18 mouse cellular contexts compared by ENCODE assay signal in the genomic region with DNA sequence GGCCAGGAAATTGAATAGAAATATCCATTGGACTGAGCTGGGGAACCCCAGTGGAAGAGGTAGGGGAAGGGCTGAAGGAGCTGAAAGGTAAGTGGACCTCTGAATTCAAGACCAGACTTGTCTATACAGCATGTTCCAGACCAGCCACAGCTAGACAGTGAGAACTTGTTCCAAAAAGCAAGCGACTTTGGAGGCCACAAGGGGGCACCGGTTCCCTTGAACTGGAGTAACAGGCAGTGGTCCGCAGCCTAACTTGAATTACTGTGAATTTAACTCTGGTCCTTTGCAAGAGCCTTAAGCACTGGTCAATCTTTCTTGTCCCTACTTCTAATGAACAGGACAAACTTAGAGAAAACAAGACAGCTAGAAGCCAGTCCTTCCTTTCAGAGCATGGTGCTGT. TPM values are rescaled to one million over a fixed set of nuclear protein-coding genes. Genes with fewer than 3 reads are reported as not detected.
DNase-seq lines count a peak whose midpoint lies in the region; ATAC-seq and TF ChIP-seq lines count a peak whose summit lies in the region.
"Had no signal": no experiment of that assay in that cellular context is flagged by ENCODE, and none has a peak within 500 bp of the region (broad histone marks: within the 10 kb centered on the region; RNA-seq: fewer than 3 reads in every experiment).

No protein-coding gene starts in this region.

- ATAC-seq in hindbrain, embryonic 11.5 days (ENCODE audit: low FRiP score): no peak
- ATAC-seq in hindbrain, postnatal 0 days: no peak
- ATAC-seq in lung, postnatal 0 days: no peak
- no peak for ATAC-seq in Patski

- no peaks in the 10 kb centered on the region for H3K27me3 ChIP-seq in hindbrain, embryonic 11.5 days (ENCODE audit: control insufficient read depth, insufficient read depth, low read length)
- no peaks in the 10 kb centered on the region for H3K27me3 ChIP-seq in hindbrain, postnatal 0 days (ENCODE audit: insufficient read depth, low read length)
- no peaks in the 10 kb centered on the region for H3K27me3 ChIP-seq in lung, postnatal 0 days (replicated peaks; ENCODE audit: insufficient read depth, low read length)
- H3K27me3 ChIP-seq in Patski: no peaks in the 10 kb centered on the region
- no peaks in the 10 kb centered on the region for H3K27me3 ChIP-seq in limb, embryonic 10.5 days (ENCODE audit: low read depth, poor library complexity, severe bottlenecking)
- H3K27me3 ChIP-seq: limb, embryonic 13.5 days; megakaryocyte, embryonic 14.5 days; neural tube, embryonic 13.5 days had no signal

- no peak overlapping the region for H3K9ac ChIP-seq in hindbrain, embryonic 11.5 days (ENCODE audit: low read depth, low read length)
- no peak overlapping the region for H3K9ac ChIP-seq in hindbrain, postnatal 0 days (replicated peaks; ENCODE audit: low read length)
- H3K9ac ChIP-seq in lung, postnatal 0 days (replicated peaks; ENCODE audit: low read depth): no peak overlapping the region
- H3K9ac ChIP-seq: limb, embryonic 13.5 days; neural tube, embryonic 13.5 days had no signal

- H3K36me3 ChIP-seq in hindbrain, embryonic 11.5 days (ENCODE audit: control insufficient read depth, insufficient read depth, low read length): no peaks in the 10 kb centered on the region
- H3K36me3 ChIP-seq in hindbrain, postnatal 0 days (ENCODE audit: insufficient read depth, low read length): no peaks in the 10 kb centered on the region
- H3K36me3 ChIP-seq in lung, postnatal 0 days (ENCODE audit: insufficient read depth, low read length): no peaks in the 10 kb centered on the region
- H3K36me3 ChIP-seq in limb, embryonic 10.5 days: no peaks in the 10 kb centered on the region
- H3K36me3 ChIP-seq: G1E; limb, embryonic 13.5 days; neural tube, embryonic 13.5 days had no signal

- peak; percentile 13 for DNase-seq in hindbrain, embryonic 11.5 days (ENCODE audit: low spot score)
- no peak for DNase-seq in hindbrain, postnatal 0 days (ENCODE audit: low spot score)
- no peak for DNase-seq in lung, postnatal 0 days (ENCODE audit: low spot score)
- DNase-seq in lung, postnatal 25 days (ENCODE audit: low spot score): no peak
- DNase-seq in Patski (ENCODE audit: low read depth, low spot score): no peak
- peak; percentile 41 for DNase-seq in limb, embryonic 10.5 days (ENCODE audit: low spot score)
- DNase-seq in layer of hippocampus, postnatal 14 days (ENCODE audit: low spot score in 2 of 2): no peak
- DNase-seq in MN1 (ENCODE audit: low spot score): no peak
- DNase-seq: adrenal gland, adult 2 months; gastrocnemius, postnatal 36 days; right cerebral cortex, postnatal 25 days; thymus, adult 18-20 months had no signal

- CTCF ChIA-PET in Patski (lab: Charles Lee): no interaction called here

- in situ Hi-C loops in Patski (cut with MboI; ENCODE audit: low pct_unique_long_range_greater_than_20kb): no loop called here

- WGBS in hindbrain, embryonic 11.5 days: 55% methylated on average over 3 of the region's 3 CpGs
- 50% methylated on average over 3 of the region's 3 CpGs for WGBS in hindbrain, postnatal 0 days
- WGBS in lung, postnatal 0 days: 57% methylated on average over 3 of the region's 3 CpGs
- WGBS in limb, embryonic 10.5 days: 49% methylated on average over 3 of the region's 3 CpGs

- no peak overlapping the region for H3K27ac ChIP-seq in hindbrain, embryonic 11.5 days (ENCODE audit: low read depth, low read length)
- H3K27ac ChIP-seq in hindbrain, postnatal 0 days: no peak overlapping the region
- H3K27ac ChIP-seq in lung, postnatal 0 days (ENCODE audit: low read length): no peak overlapping the region
- no peak overlapping the region for H3K27ac ChIP-seq in limb, embryonic 10.5 days
- H3K27ac ChIP-seq: limb, embryonic 13.5 days; neural tube, embryonic 13.5 days had no signal

- no peaks in the 10 kb centered on the region for H3K4me1 ChIP-seq in hindbrain, embryonic 11.5 days (replicated peaks; ENCODE audit: control insufficient read depth, insufficient read depth, low read length)
- H3K4me1 ChIP-seq in hindbrain, postnatal 0 days (ENCODE audit: insufficient read depth, low read length): no peaks in the 10 kb centered on the region
- H3K4me1 ChIP-seq in lung, postnatal 0 days (ENCODE audit: insufficient read depth, low read depth, low read length): no peaks in the 10 kb centered on the region
- H3K4me1 ChIP-seq in limb, embryonic 10.5 days: no peaks in the 10 kb centered on the region
- H3K4me1 ChIP-seq: limb, embryonic 13.5 days; megakaryocyte, embryonic 14.5 days; neural tube, embryonic 13.5 days had no signal

- POLR2A ChIA-PET in Patski (lab: Charles Lee): no interaction called here

- no peak for TF ChIP-seq EP300 in lung, postnatal 0 days (IDR thresholded peaks at IDR 0.05)

- H3K4me3 ChIP-seq in hindbrain, embryonic 11.5 days (ENCODE audit: low read depth, low read length): no peak overlapping the region
- H3K4me3 ChIP-seq in hindbrain, postnatal 0 days (ENCODE audit: low read length): no peak overlapping the region
- no peak overlapping the region for H3K4me3 ChIP-seq in lung, postnatal 0 days (ENCODE audit: low read depth, low read length)
- no peak overlapping the region for H3K4me3 ChIP-seq in limb, embryonic 10.5 days
- H3K4me3 ChIP-seq: limb, embryonic 13.5 days; megakaryocyte, embryonic 14.5 days; neural tube, embryonic 13.5 days had no signal

- H3K9me3 ChIP-seq in hindbrain, embryonic 11.5 days (ENCODE audit: control insufficient read depth, low read length): no peaks in the 10 kb centered on the region
- peaks cover under 1% of the 10 kb centered on the region; the same call in 1 of the 2 replicates for H3K9me3 ChIP-seq in hindbrain, postnatal 0 days (ENCODE audit: low read length)
- H3K9me3 ChIP-seq in lung, postnatal 0 days (ENCODE audit: low read length): no peaks in the 10 kb centered on the region
- no peaks in the 10 kb centered on the region for H3K9me3 ChIP-seq in limb, embryonic 10.5 days (replicated peaks)
- H3K9me3 ChIP-seq: limb, embryonic 13.5 days; neural tube, embryonic 13.5 days had no signal

- H3K4me2 ChIP-seq in hindbrain, embryonic 11.5 days (replicated peaks; ENCODE audit: low read depth, low read length): no peak overlapping the region
- no peak overlapping the region for H3K4me2 ChIP-seq in hindbrain, postnatal 0 days (ENCODE audit: low read depth, low read length)
- no peak overlapping the region for H3K4me2 ChIP-seq in lung, postnatal 0 days (replicated peaks; ENCODE audit: low read depth, low read length)
- H3K4me2 ChIP-seq: limb, embryonic 13.5 days; neural tube, embryonic 13.5 days had no signal

- no peak for TF ChIP-seq CTCF in hindbrain, postnatal 0 days (IDR thresholded peaks at IDR 0.05; ENCODE audit: low read depth)
- peak; percentile 37 for TF ChIP-seq CTCF in lung, postnatal 0 days (IDR thresholded peaks at IDR 0.05)
- TF ChIP-seq CTCF in Patski (IDR thresholded peaks at IDR 0.05): peak; percentile 35

RNA-seq across cellular contexts. Expression of a gene that starts 2.1 kb away (rescaled TPM):
- not detected in 2 replicates for polyA plus RNA-seq in hindbrain, embryonic 11.5 days (2014; fragmentation: Nextera tagmentation; extraction: Ambion mirVana)
- not detected in 2 replicates for total RNA-seq in hindbrain, postnatal 0 days (2014; rRNA removed)
- polyA plus RNA-seq in hindbrain, postnatal 0 days (2015; fragmentation: Nextera tagmentation; extraction: Ambion mirVana): not detected in 2 replicates
- polyA plus RNA-seq in lung, postnatal 0 days (2015; fragmentation: Nextera tagmentation; extraction: Ambion mirVana): not detected in 2 replicates
- 0.03 TPM for polyA plus RNA-seq in Patski (2021)
- not detected in 2 replicates for polyA plus RNA-seq in limb, embryonic 10.5 days (2016; fragmentation: Nextera tagmentation; extraction: Ambion mirVana)
- total RNA-seq in layer of hippocampus, postnatal 14 days (2021): not detected
- total RNA-seq: adrenal gland, adult 2 months; gastrocnemius, postnatal 36 days; heart, postnatal 25 days had no signal
- polyA plus RNA-seq: adrenal gland, adult 2 months; G1E; large intestine, adult 2 months; limb, embryonic 13.5 days; neural tube, embryonic 13.5 days had no signal

RNA-seq across cellular contexts. Expression of a gene that starts 37.0 kb away (rescaled TPM):
- polyA plus RNA-seq in hindbrain, embryonic 11.5 days (2014; fragmentation: Nextera tagmentation; extraction: Ambion mirVana): not detected in 2 replicates
- total RNA-seq in hindbrain, postnatal 0 days (2014; rRNA removed): not detected in 2 replicates
- polyA plus RNA-seq in hindbrain, postnatal 0 days (2015; fragmentation: Nextera tagmentation; extraction: Ambion mirVana): not detected in 2 replicates
- polyA plus RNA-seq in lung, postnatal 0 days (2015; fragmentation: Nextera tagmentation; extraction: Ambion mirVana): not detected in 2 replicates
- not detected for polyA plus RNA-seq in Patski (2021)
- polyA plus RNA-seq in limb, embryonic 10.5 days (2016; fragmentation: Nextera tagmentation; extraction: Ambion mirVana): not detected in 2 replicates
- total RNA-seq in layer of hippocampus, postnatal 14 days (2021): not detected
- total RNA-seq: adrenal gland, adult 2 months; gastrocnemius, postnatal 36 days; heart, postnatal 25 days had no signal
- polyA plus RNA-seq: adrenal gland, adult 2 months; G1E; large intestine, adult 2 months; limb, embryonic 13.5 days; neural tube, embryonic 13.5 days had no signal

Comparison
In these comparisons a context has a peak if more than half of its experiments do, and no peak if none do; other contexts are left out.
1. DNase-seq: peak in hindbrain, embryonic 11.5 days (single experiment) and limb, embryonic 10.5 days (single experiment); none in hindbrain, postnatal 0 days (single experiment), lung, postnatal 0 days (single experiment), lung, postnatal 25 days (single experiment), Patski (single experiment), layer of hippocampus, postnatal 14 days (0 of 2) and MN1 (single experiment).